Mouse (Mus musculus) frontal cortex, adult 2 months (tissue): ENCODE measurements around the gene Mfsd2a. TPM values are rescaled to one million over a fixed set of nuclear protein-coding genes. Genes with fewer than 3 reads are reported as not detected.

Source experiments
- DNase-seq, 2 experiments: peaks; one replicate each; pipeline ENCODE4 v3.0.0; 2022; ENCODE audit warnings: low spot score in 1 of 2; ENCODE audit errors: extremely low spot score in 1 of 2
- polyA plus RNA-seq: library from polyadenylated mRNA; depleted of rRNA; stranded (reverse); fragments of >200 nt; gene quantifications from 2 replicates; pipeline ENCODE4 v1.2.3, GENCODE M21; 2012; rRNA removed

Mfsd2a gene
- polyA plus RNA-seq = 40.7 and 40.8 TPM in 2 replicates

GRCm38 (mm10) chr4:122961100-122961567 lies at the start of gene Mfsd2a:
Mfsd2a (minus strand) TSS chr4:122961188.
- peak in 1 of 2 experiments; percentile 68 for DNase-seq

DNA sequence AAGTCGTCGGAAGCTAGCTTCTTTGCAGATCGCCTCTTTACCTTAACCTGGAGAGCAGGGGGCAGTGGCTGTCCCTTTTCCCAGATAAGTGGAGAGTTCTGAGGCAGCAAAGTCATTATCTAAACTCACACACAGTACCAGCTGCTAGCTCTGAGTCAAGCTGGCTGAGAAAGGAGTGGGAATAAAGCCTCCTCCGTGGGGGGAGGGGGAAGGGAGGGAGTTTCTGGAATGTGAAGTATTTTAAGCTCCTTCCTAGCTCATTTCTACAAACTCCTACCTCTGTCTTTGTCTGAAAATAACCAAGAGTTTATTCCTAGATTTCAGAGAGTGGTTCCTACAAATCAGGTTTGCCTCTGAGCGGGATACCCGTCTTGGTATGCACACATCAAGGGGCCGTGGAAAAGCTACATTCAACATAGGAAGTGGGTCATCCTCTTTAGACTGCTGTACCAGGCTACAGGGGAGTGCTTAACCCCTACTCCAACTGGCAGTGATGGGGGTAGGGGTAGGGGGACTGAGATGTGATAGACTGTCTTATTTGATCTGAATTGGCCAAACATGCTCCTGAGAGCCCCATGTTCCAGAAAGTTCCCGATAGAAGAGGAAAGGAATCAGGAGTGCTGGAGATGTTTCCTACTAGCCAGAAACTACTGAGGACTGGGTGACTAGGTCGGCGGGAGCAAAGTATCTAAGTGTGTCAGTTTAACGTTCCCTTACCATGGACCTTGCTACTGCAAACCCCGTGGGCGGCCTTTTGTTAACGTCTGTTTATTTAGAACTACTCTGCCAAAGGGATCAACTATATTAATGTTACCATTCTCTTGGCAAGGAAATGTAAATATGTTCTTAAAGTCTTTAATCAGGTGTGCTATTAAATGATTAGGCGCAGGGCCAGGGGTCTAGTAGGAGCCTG lies 44.3 kb upstream of the Mfsd2a start:
- peak; percentile 86 to 93 for DNase-seq

DNA sequence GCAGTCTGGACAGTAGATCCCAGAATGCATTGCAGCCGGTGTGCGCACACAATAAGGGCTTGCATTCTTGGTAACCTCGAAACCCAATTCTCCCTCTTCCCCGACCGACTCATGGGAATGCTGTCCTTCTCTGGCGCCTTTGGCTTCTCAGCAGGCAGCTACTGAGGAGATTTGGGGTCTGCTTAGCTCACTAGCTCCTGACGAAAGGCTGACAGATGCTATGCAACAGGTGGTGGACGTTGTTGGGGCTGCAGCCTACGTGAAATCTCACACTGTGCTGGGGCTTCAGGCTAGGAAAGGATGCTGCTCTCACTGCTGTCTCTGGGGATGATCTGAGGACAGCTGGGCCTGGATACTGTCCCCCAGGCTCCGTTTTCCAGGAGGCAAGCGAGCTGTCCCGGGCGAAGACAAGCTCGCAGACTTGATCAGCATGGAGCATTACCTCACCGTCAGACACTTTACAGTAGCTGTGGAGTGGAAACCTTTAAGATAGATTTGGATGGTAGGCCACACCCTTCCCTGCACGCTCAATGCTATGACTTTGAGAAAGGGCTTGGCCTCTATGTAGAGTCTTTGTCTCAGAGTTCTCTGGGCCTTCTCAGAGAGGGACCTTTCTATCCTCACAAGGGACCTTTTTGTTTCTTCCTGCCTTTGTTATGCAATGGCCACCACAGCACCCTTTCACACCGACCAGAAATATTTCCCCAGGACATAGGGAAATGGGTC lies 39.8 kb upstream of the Mfsd2a start:
- DNase-seq = no peak

GRCm38 (mm10) chr4:123000130-123000529 lies 39.1 kb upstream of the Mfsd2a start:
- DNase-seq = no peak

DNA sequence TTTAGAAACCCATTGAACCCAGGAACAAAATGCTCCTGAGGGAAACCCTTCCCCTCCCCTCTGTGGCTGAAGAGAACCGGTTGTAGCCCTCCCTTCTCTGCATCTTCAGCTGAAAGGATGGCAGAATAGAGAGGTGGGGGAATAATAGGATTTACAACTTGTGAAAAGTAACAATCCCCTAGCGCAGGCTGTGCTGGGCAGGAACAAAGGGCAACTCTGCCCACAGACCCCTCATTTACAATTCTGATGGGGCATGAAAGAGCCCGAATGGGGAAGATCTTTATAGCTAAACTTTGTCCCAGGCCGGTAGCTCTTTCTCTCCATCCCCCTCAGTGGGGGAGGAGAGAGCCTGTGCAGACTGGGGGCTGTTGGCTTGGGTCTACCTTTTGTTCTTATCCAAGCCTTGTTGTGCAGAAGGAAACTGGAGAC lies 38.3 kb upstream of the Mfsd2a start:
- DNase-seq = no peak

DNA sequence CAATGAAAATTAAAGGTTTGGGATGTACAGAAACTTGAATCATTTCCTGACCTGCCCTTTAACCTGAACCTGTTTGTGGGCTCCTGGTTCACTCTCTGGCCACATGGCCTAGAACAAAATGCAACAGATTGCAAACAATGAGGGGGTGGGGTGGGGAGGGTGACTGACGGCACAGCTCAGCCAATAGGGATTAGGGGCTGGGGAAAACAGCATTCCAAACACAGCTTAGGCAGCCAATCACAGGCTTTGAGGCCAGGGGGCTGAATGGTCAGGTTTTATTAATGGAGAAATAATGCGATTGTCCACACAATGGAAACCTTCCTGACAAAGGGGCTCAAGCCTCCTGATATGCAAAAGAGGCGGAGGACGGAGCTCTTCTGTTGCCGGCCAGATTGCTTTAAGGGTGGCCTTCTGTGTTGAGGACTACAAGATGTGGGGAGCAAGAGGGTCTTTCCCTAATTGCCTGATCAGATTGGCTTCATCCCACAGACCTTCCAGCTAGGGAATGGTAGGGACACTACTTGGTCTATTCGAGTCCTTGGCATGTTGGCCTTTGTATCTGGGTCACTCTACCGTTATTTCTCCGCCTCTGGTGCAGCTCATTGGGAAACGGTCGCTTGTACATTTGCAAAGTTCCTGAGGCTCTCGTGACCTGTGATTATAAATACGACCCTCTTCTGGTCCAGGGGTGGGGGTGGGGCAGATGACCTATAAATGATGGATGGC lies 37.7 kb upstream of the Mfsd2a start:
- no peak for DNase-seq

- no peak for DNase-seq
Observed at GRCm38 (mm10) chr4:122996618-122997381, 35.8 kb upstream of the Mfsd2a start.

GRCm38 (mm10) chr4:122996221-122996617 lies 35.2 kb upstream of the Mfsd2a start:
- DNase-seq = peak in 1 of 2 experiments; percentile 17

DNA sequence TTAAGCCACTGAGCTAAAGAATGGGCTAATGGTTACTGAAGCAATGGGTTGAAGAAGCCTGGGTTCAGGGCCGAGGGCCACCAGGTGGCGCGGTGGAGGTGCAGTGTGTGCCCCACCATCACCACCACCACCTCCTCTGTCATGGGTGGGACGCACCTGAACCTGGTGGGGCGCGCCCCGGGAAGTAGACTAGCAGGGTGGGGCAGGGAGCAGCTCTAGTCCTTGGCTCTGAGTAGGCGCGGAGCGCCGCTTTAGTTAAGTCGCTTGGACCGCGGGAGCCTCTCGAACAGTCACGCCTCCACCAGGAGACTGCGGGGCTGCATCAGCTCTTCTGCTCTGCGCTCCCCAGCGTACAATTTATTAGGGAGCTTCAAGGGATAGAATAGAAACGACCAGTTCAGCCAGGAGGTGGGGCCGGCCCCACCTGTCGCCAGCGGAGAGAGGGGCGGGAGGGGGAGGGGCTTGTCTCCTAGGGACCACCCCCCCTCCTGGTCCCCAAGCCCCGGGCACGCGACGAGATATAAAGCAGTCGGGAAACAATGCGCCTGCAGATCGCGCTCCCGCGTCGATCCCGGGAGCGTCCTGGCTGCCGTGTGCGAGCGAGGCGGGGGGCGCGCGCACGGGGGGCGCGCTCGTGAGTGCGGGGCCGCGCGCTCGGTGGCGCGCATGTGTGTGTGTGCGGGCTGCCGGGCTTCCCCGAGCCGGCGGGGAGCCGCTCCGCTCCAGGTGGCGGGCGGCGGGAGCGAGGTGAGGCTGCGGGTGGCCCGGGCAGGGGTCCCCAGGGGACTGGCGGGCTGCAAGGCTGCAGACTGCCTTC lies 34.6 kb upstream of the Mfsd2a start, which contains the start of gene Mycl:
Gene Mycl, plus strand, starts transcription at position 249 of the 817 bp plus-strand sequence.
- peak; percentile 71 to 92 for DNase-seq

- no peak for DNase-seq
Observed at GRCm38 (mm10) chr4:122992276-122992675, 31.3 kb upstream of the Mfsd2a start.

- DNase-seq = no peak
Observed at GRCm38 (mm10) chr4:122991177-122991576, 30.2 kb upstream of the Mfsd2a start.

DNA sequence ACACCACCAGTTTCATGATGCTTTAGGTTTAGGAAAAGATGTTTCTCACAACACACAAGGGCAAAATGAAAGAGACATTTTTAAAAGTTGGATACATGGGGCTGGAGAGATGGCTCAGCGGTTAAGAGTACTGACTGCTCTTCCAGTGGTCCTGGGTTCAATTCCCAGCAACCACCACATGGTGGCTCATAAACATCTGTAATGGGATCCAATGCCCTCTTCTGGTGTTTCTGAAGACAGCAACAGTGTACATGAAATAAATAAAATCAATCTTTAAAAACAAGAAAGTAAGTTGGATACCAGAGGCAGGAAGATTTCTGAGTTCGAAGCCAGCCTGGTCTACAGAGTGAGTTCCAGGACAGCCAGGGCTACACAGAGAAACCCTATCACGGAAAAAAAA lies 27.0 kb upstream of the Mfsd2a start:
- DNase-seq = peak in 1 of 2 experiments; percentile 31

- DNase-seq = no peak
Observed at GRCm38 (mm10) chr4:122987421-122987820, 26.4 kb upstream of the Mfsd2a start.

GRCm38 (mm10) chr4:122985110-122985509 lies 24.1 kb upstream of the Mfsd2a start:
- DNase-seq = peak; percentile 59 to 89

DNA sequence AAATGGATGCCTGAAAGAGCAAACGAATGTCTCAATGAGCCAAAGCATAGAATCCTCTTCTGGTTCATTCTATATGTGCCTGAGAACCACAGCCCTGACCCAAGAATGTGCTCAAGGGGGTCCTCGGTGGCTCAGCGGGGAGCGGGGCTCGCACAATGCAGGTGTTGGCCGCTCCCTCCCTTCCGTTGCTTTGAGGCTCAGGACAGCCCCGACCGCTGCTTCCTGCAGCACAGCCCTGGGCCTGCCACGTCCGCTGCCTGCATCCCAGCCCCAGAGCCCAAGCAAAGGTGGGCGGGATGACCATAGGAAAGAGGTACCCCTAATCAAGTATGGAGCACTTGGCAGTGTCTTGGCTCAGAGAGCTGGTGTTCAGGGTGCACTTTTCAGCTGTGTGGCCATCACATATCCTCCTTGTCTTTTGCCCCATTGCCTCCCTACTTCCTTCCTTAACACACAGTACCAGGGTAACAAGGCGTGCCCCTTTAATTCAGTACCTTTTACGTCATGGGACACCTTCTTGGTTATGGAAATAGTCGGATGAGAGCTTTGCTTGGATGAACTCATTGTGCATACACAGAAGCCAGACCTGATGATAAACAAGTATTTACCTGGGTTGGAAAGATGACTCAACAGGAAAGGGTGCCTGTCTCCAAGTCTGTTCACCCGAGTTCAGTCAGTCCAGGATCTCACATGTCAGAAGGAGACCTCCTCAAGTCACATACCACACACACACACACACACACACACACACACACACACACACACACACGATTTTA lies 22.7 kb upstream of the Mfsd2a start:
- no peak for DNase-seq

GRCm38 (mm10) chr4:122982537-122982936 lies 21.5 kb upstream of the Mfsd2a start:
- no peak for DNase-seq

DNA sequence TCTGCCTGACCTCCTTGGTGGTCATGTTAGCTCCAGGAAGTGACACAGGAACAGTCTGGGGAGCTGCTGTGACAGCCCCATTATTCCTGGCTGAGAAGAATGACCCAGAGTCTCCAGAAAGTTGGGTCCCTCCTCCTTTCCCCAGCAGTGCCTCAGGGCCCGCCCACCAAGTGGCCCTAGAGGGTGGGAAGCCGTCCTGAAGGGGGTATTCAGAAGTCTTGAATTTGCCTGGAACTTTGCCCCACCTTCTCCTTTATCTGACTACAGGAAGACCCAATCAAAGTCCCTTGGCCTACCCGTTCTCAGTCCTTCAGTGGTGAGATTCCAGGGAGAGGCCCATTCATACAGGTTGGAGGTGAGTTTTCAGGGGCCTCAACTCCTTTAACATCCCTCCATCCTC lies 20.9 kb upstream of the Mfsd2a start:
- no peak for DNase-seq

GRCm38 (mm10) chr4:122981238-122981637 lies 20.2 kb upstream of the Mfsd2a start:
- DNase-seq = no peak
